Mouse (Mus musculus): ENCODE results near the gene Notch1. TPM values are rescaled to one million over a fixed set of nuclear protein-coding genes. Genes with fewer than 3 reads are reported as not detected.

The Notch1 gene
- total RNA-seq, 2 experiments from 2014 or later, result 31.4 to 38.0 TPM

GRCm38 (mm10) chr2:26418120-26418519, 98.3 kb downstream of the Notch1 start:
- no peak for DNase-seq (ENCODE audit: extremely low spot score in 1 of 2, low spot score in 1 of 2)

GRCm38 (mm10) chr2:26417066-26417465, 99.4 kb downstream of the Notch1 start:
- DNase-seq (ENCODE audit: extremely low spot score in 1 of 2, low spot score in 1 of 2), result no peak

GRCm38 (mm10) chr2:26410931-26411411, 105.5 kb downstream of the Notch1 start:
- DNase-seq (ENCODE audit: extremely low spot score in 1 of 2, low spot score in 1 of 2), result no peak

- no peak for DNase-seq (ENCODE audit: extremely low spot score in 1 of 2, low spot score in 1 of 2)
Measured at GRCm38 (mm10) chr2:26410091-26410490, 106.4 kb downstream of the Notch1 start.

GRCm38 (mm10) chr2:26409362-26409761, 107.1 kb downstream of the Notch1 start:
- DNase-seq (ENCODE audit: extremely low spot score in 1 of 2, low spot score in 1 of 2), result no peak

GRCm38 (mm10) chr2:26408515-26409356, 107.7 kb downstream of the Notch1 start, which contains the start of gene Inpp5e:
Inpp5e (minus strand) TSS chr2:26409203.
- peak; percentile 100 for DNase-seq (ENCODE audit: extremely low spot score in 1 of 2, low spot score in 1 of 2)

Small RNA genes lying within 50 kb of the gene (microRNA-seq; reads per million reads assigned to microRNA genes)
- 0.18 to 1.8 reads per million in 2 experiments for gene Mir6996

Other genes with a start within 250 kb of the Notch1 start
- gene Ccdc187, start 222.1 kb downstream of the Notch1 start, total RNA-seq (2021), result under 1 TPM; 0.52 to 0.94 TPM
- 10 to 100 TPM; 38.3 to 42.4 TPM for gene Gpsm1, start 201.1 kb downstream of the Notch1 start, total RNA-seq (2021)
- 10 to 100 TPM; 26.3 to 27.8 TPM for gene Dnlz, start 164.6 kb downstream of the Notch1 start, total RNA-seq (2021)
- 1 to 10 TPM; 1.6 to 2.6 TPM for gene Card9, start 155.7 kb downstream of the Notch1 start, total RNA-seq (2021)
- 10 to 100 TPM; 43.8 to 82.5 TPM for gene Snapc4, start 136.0 kb downstream of the Notch1 start, total RNA-seq (2021)
- gene Entr1, start 127.3 kb downstream of the Notch1 start, total RNA-seq (2021), result 100 to 1,000 TPM; 133 to 170 TPM
- gene Pmpca, start 127.3 kb downstream of the Notch1 start, total RNA-seq (2021), result 10 to 100 TPM; 94.8 to 96.0 TPM
- 10 to 100 TPM; 21.7 to 24.4 TPM for gene Inpp5e, start 107.5 kb downstream of the Notch1 start, total RNA-seq (2021)
- 10 to 100 TPM; 46.4 to 48.1 TPM for gene Sec16a, start 71.4 kb downstream of the Notch1 start, total RNA-seq (2021)
- 10 to 100 TPM; 56.8 to 68.2 TPM for gene Egfl7, start 63.4 kb upstream of the Notch1 start, total RNA-seq (2021)
- not detected for gene Gm20532, start 70.0 kb upstream of the Notch1 start, total RNA-seq (2021)
- gene Agpat2, start 87.8 kb upstream of the Notch1 start, total RNA-seq (2021), result 1 to 10 TPM; 1.2 to 1.9 TPM
- gene Fam69b, start 111.8 kb upstream of the Notch1 start, total RNA-seq (2021), result 10 to 100 TPM; 71.3 to 78.8 TPM
- not detected for gene Lcn4, start 154.6 kb upstream of the Notch1 start, total RNA-seq (2021)